Mouse (Mus musculus) effector memory CD4-positive, alpha-beta T cell, adult 5 months (primary cell): Measurements from ENCODE around the gene Gbf1. TPM values are rescaled to one million over a fixed set of nuclear protein-coding genes. Genes with fewer than 3 reads are reported as not detected.

Experiments used
- polyA plus RNA-seq: library from polyadenylated mRNA; unstranded; fragments of 100-300 nt; shearing (Covaris generic); gene quantifications from one replicate; pipeline ENCODE4 v1.2.1, GENCODE M21; 2017

Gbf1 gene
- polyA plus RNA-seq, result 67.5 TPM

GRCm38 (mm10) chr19:46152127-46152803, at the start of gene Gbf1:
Gene Gbf1 (plus strand): TSS chr19:46152509.

GRCm38 (mm10) chr19:46131694-46132525, 20.4 kb upstream of the Gbf1 start, which contains the start of gene Elovl3:
Gene Elovl3 (plus strand): TSS chr19:46131897.

GRCm38 (mm10) chr19:46147511-46148371, 4.6 kb upstream of the Gbf1 start, which contains the start of gene Pitx3:
Gene Pitx3 (minus strand): TSS chr19:46148326.

GRCm38 (mm10) chr19:46304216-46304841, 152.0 kb downstream of the Gbf1 start, which contains the start of gene Nfkb2:
Gene Nfkb2 (plus strand): TSS chr19:46304320.

GRCm38 (mm10) chr19:46326756-46327305, 174.5 kb downstream of the Gbf1 start, which contains the start of gene Psd:
Gene Psd (minus strand): TSS chr19:46327156.

GRCm38 (mm10) chr19:46328081-46329030, 176.0 kb downstream of the Gbf1 start, which contains the start of gene Fbxl15:
Gene Fbxl15 (plus strand): TSS chr19:46328184.

Other genes with a start within 250 kb of the Gbf1 start
- gene Armh3, start 154.0 kb upstream of the Gbf1 start, polyA plus RNA-seq, result 10.6 TPM
- gene Hps6, start 149.0 kb upstream of the Gbf1 start, polyA plus RNA-seq, result 6.8 TPM
- gene Pprc1, start 107.6 kb upstream of the Gbf1 start, polyA plus RNA-seq, result 58.1 TPM
- 259 TPM for gene Ldb1, start 107.3 kb upstream of the Gbf1 start, polyA plus RNA-seq
- gene Nolc1, start 76.6 kb upstream of the Gbf1 start, polyA plus RNA-seq, result 96.5 TPM
- not detected for gene Elovl3, start 20.6 kb upstream of the Gbf1 start, polyA plus RNA-seq
- gene Pitx3, start 4.2 kb upstream of the Gbf1 start, polyA plus RNA-seq, result not detected
- 249 TPM for gene Nfkb2, start 151.8 kb downstream of the Gbf1 start, polyA plus RNA-seq
- gene Psd, start 174.6 kb downstream of the Gbf1 start, polyA plus RNA-seq, result 8.8 TPM
- gene Fbxl15, start 175.7 kb downstream of the Gbf1 start, polyA plus RNA-seq, result 10.5 TPM
- gene Cuedc2, start 186.2 kb downstream of the Gbf1 start, polyA plus RNA-seq, result 16.6 TPM
- gene Mfsd13a, start 188.6 kb downstream of the Gbf1 start, polyA plus RNA-seq, result 12.0 TPM
- gene 2310034G01Rik, start 197.8 kb downstream of the Gbf1 start, polyA plus RNA-seq, result not detected
- gene Actr1a, start 243.2 kb downstream of the Gbf1 start, polyA plus RNA-seq, result 87.1 TPM
- 33.5 TPM for gene Sufu, start 244.4 kb downstream of the Gbf1 start, polyA plus RNA-seq